Mouse (Mus musculus) midbrain, embryonic 14.5 days (tissue): ENCODE results near the gene Tnr. TPM values are rescaled to one million over a fixed set of nuclear protein-coding genes. Genes with fewer than 3 reads are reported as not detected.
A peak's percentile ranks its signal among the peaks of the same experiment; 100 is the strongest.

ENCODE experiments used
- ATAC-seq: fragments of 200-750 bp; cut with Nextera tagmentation; 2 replicates; pipeline ENCODE4 v1.8.0; 2017; ENCODE audit warnings: moderate number of reproducible peaks, moderate library complexity; ENCODE audit not compliant: low FRiP score, low TSS enrichment
- DNase-seq: peaks from one replicate; pipeline ENCODE4 v3.0.0-alpha.2; 2015
- H3K27ac ChIP-seq: fragments of 300-500 bp; sonication (generic); replicated peaks from 2 replicates; pipeline ENCODE4 v1.5.1; 2014; ENCODE audit warnings: mild to moderate bottlenecking, low read depth, low read length, moderate library complexity
- H3K27me3 ChIP-seq: fragments of 300-500 bp; sonication (generic); 2 replicates; pipeline ENCODE4 v1.6.1; 2014; ENCODE audit warnings: low read length, control low read depth, mixed read lengths; ENCODE audit not compliant: control insufficient read depth, insufficient read depth
- H3K36me3 ChIP-seq: fragments of 300-500 bp; sonication (generic); 2 replicates; pipeline ENCODE4 v1.6.1; 2014; ENCODE audit warnings: low read length, control low read depth; ENCODE audit not compliant: control insufficient read depth, insufficient read depth
- H3K4me1 ChIP-seq: fragments of 300-500 bp; sonication (generic); 2 replicates; pipeline ENCODE4 v1.6.1; 2014; ENCODE audit warnings: mild to moderate bottlenecking, antibody characterized with exemption, low read length, control low read depth; ENCODE audit not compliant: control insufficient read depth, insufficient read depth
- H3K4me2 ChIP-seq: fragments of 300-500 bp; sonication (generic); 2 replicates; pipeline ENCODE4 v1.6.1; 2014; ENCODE audit warnings: mild to moderate bottlenecking, low read length, moderate library complexity
- H3K4me3 ChIP-seq: fragments of 300-500 bp; sonication (generic); replicated peaks from 2 replicates; pipeline ENCODE4 v1.5.1; 2014; ENCODE audit warnings: low read depth, low read length
- H3K9ac ChIP-seq: fragments of 300-500 bp; sonication (generic); replicated peaks from 2 replicates; pipeline ENCODE4 v1.6.1; 2014; ENCODE audit warnings: mild to moderate bottlenecking, low read length, moderate library complexity
- H3K9me3 ChIP-seq: fragments of 300-500 bp; sonication (generic); 2 replicates; pipeline ENCODE4 v1.6.1; 2016; ENCODE audit warnings: low read length, control low read depth, mixed read lengths; ENCODE audit not compliant: control insufficient read depth
- WGBS: fragments of 180-500 bp; shearing (Covaris S2); extraction: QIAGEN DNeasy Blood & Tissue Kit; methylation state at CpG from one replicate; pipeline ENCODE4 v1.1.7; 2014; 5-methylcytosine and 5-hydroxymethylcytosine counted together
- polyA plus RNA-seq: library from polyadenylated mRNA; unstranded; fragments of >200 nt; fragmentation: Nextera tagmentation; extraction: Ambion mirVana; gene quantifications from 2 replicates; pipeline ENCODE4 v1.2.1, GENCODE M21; 2014

Tnr gene
- polyA plus RNA-seq, 1 experiment from 2014 or later, result 4.4 TPM

DNA sequence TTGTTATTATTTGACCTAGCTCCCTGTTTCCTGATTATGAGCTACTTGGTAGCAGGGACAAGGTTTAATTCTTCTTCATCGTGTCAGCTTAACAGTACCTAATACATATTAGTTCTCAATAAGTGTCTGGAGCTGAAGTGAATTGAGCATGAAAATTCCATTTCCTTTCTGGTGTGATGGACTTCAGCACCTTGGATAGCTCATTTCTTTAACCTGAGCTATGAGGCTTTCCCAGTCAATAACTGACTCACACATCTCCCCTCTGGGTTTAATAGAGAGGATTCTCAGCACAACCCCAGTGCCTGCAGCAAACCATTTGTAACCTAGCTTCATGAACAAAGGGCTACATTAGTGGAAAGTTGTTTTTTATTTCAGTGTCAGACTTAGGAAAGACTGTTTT lies 97.8 kb downstream of the Tnr start:
- WGBS, result 63% methylated on average over 1 of the region's 1 CpGs

DNA sequence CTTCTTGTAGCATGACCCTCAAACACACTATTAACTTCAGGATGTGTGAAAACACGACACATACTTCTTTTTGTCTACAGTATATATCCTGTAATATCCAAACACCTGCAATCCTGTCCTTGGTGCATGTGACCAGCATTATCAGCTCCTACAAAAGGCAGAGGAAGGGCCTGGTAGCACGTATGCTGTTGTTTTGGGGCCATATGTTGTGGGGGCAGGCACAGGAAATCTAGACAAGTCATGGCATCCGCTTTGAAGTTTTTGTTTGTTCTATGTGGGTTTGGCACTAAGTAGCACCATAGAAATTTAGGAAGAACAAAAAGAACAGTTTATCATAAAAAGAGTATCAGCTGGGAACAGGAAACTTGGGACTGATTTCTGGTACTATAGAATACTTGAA lies 105.5 kb downstream of the Tnr start:
- Histone ChIP-seq H3K4me3 (no peak overlapping the region), H3K36me3 (no peaks in the 10 kb centered on the region), H3K9me3 (no peaks in the 10 kb centered on the region), H3K4me2 (no peak overlapping the region), H3K27me3 (no peaks in the 10 kb centered on the region), H3K27ac (no peak overlapping the region), H3K9ac (no peak overlapping the region), H3K4me1 (peaks cover 5% of the 10 kb centered on the region; the same call in 1 of the 2 replicates)
- DNase-seq (no peak), ATAC-seq (no peak)
- 87% methylated on average over 3 of the region's 3 CpGs for WGBS

More for the DNA sequence above, 97.8 kb downstream of the Tnr start:
- Histone ChIP-seq H3K27me3 (no peaks in the 10 kb centered on the region), H3K4me1 (no peaks in the 10 kb centered on the region), H3K4me2 (no peak overlapping the region), H3K4me3 (no peak overlapping the region), H3K27ac (no peak overlapping the region), H3K36me3 (no peaks in the 10 kb centered on the region), H3K9me3 (no peaks in the 10 kb centered on the region), H3K9ac (no peak overlapping the region)
- peak; percentile 41 for DNase-seq
- no peak for ATAC-seq

DNA sequence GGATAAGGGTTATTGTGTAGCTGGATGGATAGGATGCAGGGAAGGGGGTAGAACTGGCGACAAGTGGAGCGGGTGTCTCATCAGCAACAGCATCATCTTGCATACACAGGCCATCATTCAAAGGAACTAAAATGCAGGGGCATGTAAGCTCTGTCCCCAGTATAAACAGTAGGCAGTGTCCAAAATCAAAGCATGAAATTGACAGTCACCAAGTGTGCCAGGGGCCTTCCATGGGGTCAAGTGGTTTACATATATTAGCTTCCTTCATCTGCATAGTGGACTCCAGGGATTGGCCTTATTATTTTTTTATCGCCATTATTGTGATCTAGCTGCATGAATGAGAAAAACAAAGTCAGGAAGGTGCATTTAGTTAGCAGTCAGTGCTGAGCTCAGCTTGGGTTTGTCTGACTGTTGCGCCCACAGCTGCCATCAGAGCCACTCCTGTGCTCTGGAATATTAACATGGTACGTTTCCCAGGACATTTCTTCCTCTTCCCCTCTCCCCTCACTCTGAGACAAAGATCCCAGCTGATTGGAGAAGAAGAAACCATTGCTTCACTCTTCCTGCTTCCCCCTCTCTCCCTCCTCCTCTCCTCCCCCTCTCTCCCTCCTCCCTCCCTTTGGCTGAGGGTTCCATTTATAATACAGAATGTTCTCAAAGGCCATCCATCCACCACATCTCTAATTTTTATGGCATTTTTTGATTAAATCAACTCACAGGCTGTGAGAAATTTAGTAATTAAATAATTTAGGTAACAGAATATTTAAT lies 106.4 kb downstream of the Tnr start:
- H3K27ac ChIP-seq, result no peak overlapping the region
- no peaks in the 10 kb centered on the region for H3K36me3 ChIP-seq
- H3K4me3 ChIP-seq, result no peak overlapping the region
- 50% methylated on average over 5 of the region's 5 CpGs for WGBS
- no peaks in the 10 kb centered on the region for H3K9me3 ChIP-seq
- DNase-seq, result peak; percentile 28
- no peak overlapping the region for H3K4me2 ChIP-seq
- H3K4me1 ChIP-seq, result peaks cover 5% of the 10 kb centered on the region; the same call in 1 of the 2 replicates
- H3K27me3 ChIP-seq, result no peaks in the 10 kb centered on the region
- no peak; the same call in 1 of the 2 replicates for ATAC-seq
- no peak overlapping the region for H3K9ac ChIP-seq

DNA sequence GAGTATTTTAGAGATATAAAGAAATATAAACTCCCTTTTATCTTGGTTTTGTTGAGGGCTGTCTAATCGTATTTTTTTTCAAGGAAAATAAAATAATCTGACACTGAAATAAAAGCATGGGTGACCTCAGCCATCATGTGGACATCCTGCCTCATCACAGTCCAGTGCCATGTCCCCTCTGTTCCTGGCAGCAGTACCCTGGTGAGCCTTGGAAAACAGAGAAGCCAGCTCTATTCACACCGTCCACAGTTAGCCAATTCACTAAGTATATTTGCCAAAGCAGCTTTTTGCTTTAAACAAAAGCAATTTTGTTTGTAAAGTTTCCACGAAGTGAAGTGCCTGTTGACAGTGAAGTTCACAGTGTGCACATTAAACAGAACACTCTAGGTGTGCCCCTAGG lies 109.0 kb downstream of the Tnr start:
- peaks cover 5% of the 10 kb centered on the region; the same call in 1 of the 2 replicates for H3K4me1 ChIP-seq
- no peaks in the 10 kb centered on the region for H3K9me3 ChIP-seq
- no peak overlapping the region for H3K4me2 ChIP-seq
- WGBS, result 80% methylated on average over 3 of the region's 3 CpGs
- DNase-seq, result no peak
- H3K27ac ChIP-seq, result no peak overlapping the region
- no peaks in the 10 kb centered on the region for H3K36me3 ChIP-seq
- ATAC-seq, result no peak
- no peaks in the 10 kb centered on the region for H3K27me3 ChIP-seq
- H3K4me3 ChIP-seq, result no peak overlapping the region
- no peak overlapping the region for H3K9ac ChIP-seq

DNA sequence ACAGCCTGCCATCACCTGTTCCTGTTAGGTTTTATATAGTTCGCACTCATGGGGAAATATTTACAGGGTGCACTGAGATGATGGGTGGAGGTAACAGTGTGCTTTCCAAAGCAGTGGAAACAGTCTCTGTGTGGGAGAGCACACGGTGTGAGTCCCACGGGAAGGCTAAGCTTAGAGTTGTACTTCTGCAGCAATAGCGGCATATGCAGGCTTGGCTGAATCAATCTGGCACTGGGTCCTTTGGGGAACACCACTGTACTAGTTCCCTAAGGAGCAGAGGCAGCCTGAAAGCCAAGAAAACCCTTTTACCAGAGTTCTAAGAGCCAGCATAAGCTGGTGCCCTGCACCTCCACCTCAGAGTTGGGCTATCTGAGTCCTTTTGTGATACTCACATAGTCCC lies 115.8 kb downstream of the Tnr start:
- no peaks in the 10 kb centered on the region for H3K36me3 ChIP-seq
- no peaks in the 10 kb centered on the region for H3K4me1 ChIP-seq
- H3K9ac ChIP-seq, result no peak overlapping the region
- H3K27ac ChIP-seq, result no peak overlapping the region
- H3K4me2 ChIP-seq, result no peak overlapping the region
- 91% methylated on average over 4 of the region's 4 CpGs for WGBS
- no peak for ATAC-seq
- no peaks in the 10 kb centered on the region for H3K27me3 ChIP-seq
- H3K9me3 ChIP-seq, result no peaks in the 10 kb centered on the region
- H3K4me3 ChIP-seq, result no peak overlapping the region
- no peak for DNase-seq

DNA sequence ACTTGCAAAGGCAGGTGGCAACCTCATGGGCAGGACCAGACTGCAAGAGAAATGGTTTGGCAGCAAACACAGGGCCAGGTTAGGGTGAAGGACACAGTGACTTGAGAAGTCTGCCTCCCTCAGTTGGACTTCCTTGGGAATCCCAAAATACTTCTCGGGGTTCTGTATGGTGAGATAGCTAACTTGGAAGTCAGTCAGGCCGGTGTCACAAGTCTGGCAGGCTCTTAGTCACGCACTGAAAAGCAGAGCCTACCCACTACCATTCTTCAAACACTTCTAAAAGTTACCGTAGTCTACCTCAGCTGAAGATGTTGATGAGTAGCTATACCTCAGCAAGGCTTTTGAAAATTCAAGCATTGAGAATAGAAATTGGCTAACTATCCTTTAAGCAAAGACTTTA lies 122.2 kb downstream of the Tnr start:
- peaks cover 6% of the 10 kb centered on the region; the same call in 1 of the 2 replicates for H3K4me1 ChIP-seq
- no peak overlapping the region for H3K4me3 ChIP-seq
- H3K27ac ChIP-seq, result no peak overlapping the region
- H3K36me3 ChIP-seq, result no peaks in the 10 kb centered on the region
- WGBS, result 88% methylated on average over 4 of the region's 4 CpGs
- ATAC-seq (no peak), DNase-seq (no peak)
- H3K27me3 ChIP-seq, result no peaks in the 10 kb centered on the region
- H3K9ac ChIP-seq, result no peak overlapping the region
- no peaks in the 10 kb centered on the region for H3K9me3 ChIP-seq
- no peak overlapping the region for H3K4me2 ChIP-seq

DNA sequence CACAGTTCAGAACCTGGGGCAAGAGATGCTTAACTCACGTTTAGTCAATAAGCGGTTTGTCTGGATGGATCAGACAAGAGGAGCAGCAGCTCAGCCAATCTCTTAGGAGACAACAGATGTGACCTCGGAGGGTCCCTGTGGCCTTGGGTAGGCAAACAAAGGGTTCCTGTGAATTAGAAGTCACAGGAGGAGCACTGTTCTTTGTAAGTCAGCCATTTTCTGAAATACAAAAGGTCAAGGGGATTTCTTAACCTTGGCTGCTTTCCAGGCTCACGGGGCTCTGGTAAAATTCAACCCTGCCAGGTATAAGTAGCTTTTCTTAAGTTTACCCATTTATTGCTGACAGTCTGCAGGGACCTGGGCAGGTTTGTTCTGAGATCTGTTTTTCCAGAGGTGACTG lies 126.9 kb downstream of the Tnr start:
- H3K4me2 ChIP-seq, result no peak overlapping the region
- H3K4me3 ChIP-seq, result no peak overlapping the region
- 8% methylated on average over 4 of the region's 4 CpGs for WGBS
- H3K36me3 ChIP-seq, result no peaks in the 10 kb centered on the region
- H3K27ac ChIP-seq, result no peak overlapping the region
- no peaks in the 10 kb centered on the region for H3K9me3 ChIP-seq
- H3K27me3 ChIP-seq, result no peaks in the 10 kb centered on the region
- no peak overlapping the region for H3K9ac ChIP-seq
- DNase-seq (no peak), ATAC-seq (no peak)
- peaks cover 6% of the 10 kb centered on the region; the same call in 1 of the 2 replicates for H3K4me1 ChIP-seq

DNA sequence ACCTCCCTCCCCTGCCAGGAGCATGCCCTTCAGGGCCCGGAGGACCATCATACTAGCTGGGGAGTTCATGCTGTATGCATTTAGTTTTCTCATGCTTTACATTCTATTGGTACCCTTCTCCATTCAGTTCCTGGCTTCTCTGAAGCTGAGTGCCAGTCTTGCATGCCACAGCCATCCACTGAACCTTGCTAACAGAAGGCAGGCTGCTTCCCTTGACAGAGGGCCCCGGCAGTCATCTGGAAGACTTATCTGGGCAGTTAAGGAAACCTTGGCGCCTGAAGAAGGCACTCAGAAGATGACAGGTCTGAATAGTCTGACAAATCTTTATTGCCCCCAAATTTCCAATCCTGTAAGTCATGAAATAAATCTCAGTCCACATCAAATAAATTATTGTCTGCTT lies 131.7 kb downstream of the Tnr start:
- H3K27me3 ChIP-seq, result no peaks in the 10 kb centered on the region
- H3K4me1 ChIP-seq, result peaks cover 17% of the 10 kb centered on the region; the same call in 1 of the 2 replicates
- H3K9me3 ChIP-seq, result no peaks in the 10 kb centered on the region
- 85% methylated on average over 3 of the region's 3 CpGs for WGBS
- H3K4me2 ChIP-seq, result no peak overlapping the region
- DNase-seq (no peak), ATAC-seq (no peak)
- no peak overlapping the region for H3K4me3 ChIP-seq
- no peaks in the 10 kb centered on the region for H3K36me3 ChIP-seq
- H3K9ac ChIP-seq, result no peak overlapping the region
- no peak overlapping the region for H3K27ac ChIP-seq

DNA sequence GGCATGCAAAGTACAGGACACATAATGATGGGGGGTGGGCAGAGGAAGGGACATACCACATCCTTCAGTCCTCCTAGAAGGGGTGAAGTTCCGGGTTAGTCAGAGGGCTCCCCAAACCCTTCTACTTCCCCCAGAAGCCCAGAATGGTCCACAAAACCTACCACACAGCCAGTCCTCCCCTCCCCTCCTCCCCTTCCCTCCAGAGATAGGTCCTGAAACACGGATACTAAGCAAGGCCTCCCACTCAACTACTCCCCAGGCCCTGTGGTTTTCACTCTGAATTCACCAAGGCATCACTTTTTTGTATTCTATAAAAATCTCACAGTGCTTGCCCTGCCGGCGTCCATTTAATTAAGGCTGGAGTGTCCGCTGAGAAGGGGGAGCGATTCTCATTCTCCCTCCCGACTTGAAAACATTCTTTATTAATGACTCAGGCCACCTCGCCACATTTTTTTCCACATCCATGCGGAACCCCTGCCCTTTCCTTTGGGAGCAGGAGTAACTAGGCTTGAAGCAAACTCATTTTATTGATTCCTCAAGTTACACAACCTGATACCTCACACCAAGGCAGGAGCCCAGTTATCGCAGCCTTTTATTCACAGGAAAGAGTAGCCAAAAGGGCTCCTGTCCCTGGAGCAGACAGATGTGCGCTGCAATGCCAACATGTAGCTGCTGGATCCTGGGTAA lies 134.4 kb downstream of the Tnr start:
- Histone ChIP-seq H3K36me3 (no peaks in the 10 kb centered on the region), H3K4me2 (no peak overlapping the region), H3K4me1 (peaks cover 12% of the 10 kb centered on the region; the same call in 1 of the 2 replicates), H3K27ac (no peak overlapping the region), H3K9ac (no peak overlapping the region), H3K9me3 (no peaks in the 10 kb centered on the region), H3K4me3 (no peak overlapping the region), H3K27me3 (no peaks in the 10 kb centered on the region)
- WGBS, result 33% methylated on average over 11 of the region's 11 CpGs
- ATAC-seq (no peak), DNase-seq (no peak)
